Mouse (Mus musculus) megakaryocyte, embryonic 14.5 days (primary cell): ENCODE results near the gene Gm28729. TPM values are rescaled to one million over a fixed set of nuclear protein-coding genes. Genes with fewer than 3 reads are reported as not detected.
"Not testable (repeated sequence)": the region's sequence is repeated elsewhere in the genome, so short reads cannot be mapped to it uniquely, and the experiment has no call there.

Source experiments
- H3K27me3 ChIP-seq: replicated peaks from 2 replicates; pipeline ENCODE3; 2012; ENCODE audit warnings: inconsistent platforms
- H3K36me3 ChIP-seq: replicated peaks from 2 replicates; pipeline ENCODE3; 2012; ENCODE audit warnings: low read length, inconsistent platforms, mixed read lengths
- H3K4me1 ChIP-seq: 2 replicates; pipeline ENCODE4 v1.6.1; 2012; ENCODE audit warnings: inconsistent platforms
- H3K4me3 ChIP-seq: replicated peaks from 2 replicates; pipeline ENCODE3; 2012; ENCODE audit warnings: moderate library complexity, mild to moderate bottlenecking, inconsistent platforms
- H3K9me3 ChIP-seq: 2 replicates; pipeline ENCODE4 v1.6.1; 2012; ENCODE audit warnings: inconsistent platforms
- FLI1 ChIP-seq: IDR thresholded peaks from 2 replicates; pipeline ENCODE4 v1.6.1; 2012; ENCODE audit warnings: low read length, inconsistent platforms, mixed read lengths
- GATA1 ChIP-seq: IDR thresholded peaks from 3 replicates; pipeline ENCODE4 v1.6.1; 2012; ENCODE audit warnings: mixed read lengths, low read length, inconsistent platforms, borderline replicate concordance
- polyA plus RNA-seq: library from polyadenylated mRNA; stranded (reverse); fragments of >175 nt; gene quantifications from 2 replicates; pipeline ENCODE4 v1.2.3, GENCODE M21; 2012; ENCODE audit warnings: low replicate concordance; ENCODE audit not compliant: insufficient read depth

Gm28729 gene
- polyA plus RNA-seq, 1 experiment, result not detected

DNA sequence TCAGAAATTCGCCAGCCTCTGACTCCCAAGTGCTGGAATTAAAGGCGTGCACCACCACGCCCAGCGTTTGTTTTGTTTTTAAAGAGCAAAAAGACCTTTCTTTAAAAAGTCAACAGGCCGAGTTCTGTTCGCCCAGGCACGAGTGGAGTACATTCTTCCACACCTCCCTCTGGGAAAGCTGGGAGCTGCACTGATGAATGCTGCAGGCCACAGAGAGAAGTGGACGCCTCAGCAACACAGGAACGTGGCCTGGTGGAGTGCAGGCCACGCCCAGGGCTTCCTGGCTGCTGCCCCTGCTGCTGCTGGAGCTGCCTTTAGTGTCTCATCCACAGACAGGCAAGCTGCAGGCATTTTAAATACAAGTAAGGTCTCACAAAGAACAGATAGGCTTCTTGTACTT lies 13.9 kb upstream of the Gm28729 start:
- no peak for TF ChIP-seq FLI1
- TF ChIP-seq GATA1, result no peak
- H3K36me3 ChIP-seq, result peaks cover 40% of the 10 kb centered on the region

DNA sequence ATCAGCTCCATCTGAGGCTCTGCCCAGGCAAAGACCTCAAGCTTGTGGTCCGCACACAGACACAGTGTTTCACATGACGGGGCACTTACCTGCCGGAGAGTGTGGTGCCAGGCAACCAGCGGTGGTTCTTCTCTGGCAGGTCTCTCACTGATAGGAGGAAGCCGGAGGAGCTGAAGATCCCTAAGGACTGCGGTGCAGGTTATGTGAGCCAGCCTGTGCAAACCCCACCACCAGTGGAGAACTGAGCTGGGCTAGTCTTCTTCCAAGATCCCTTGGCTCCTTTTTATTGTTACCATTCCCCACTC lies 12.5 kb upstream of the Gm28729 start:
- Histone ChIP-seq H3K4me1 (peaks cover 28% of the 10 kb centered on the region), H3K4me3 (no peak overlapping the region), H3K27me3 (no peaks in the 10 kb centered on the region), H3K36me3 (peaks cover 29% of the 10 kb centered on the region), H3K9me3 (no peaks in the 10 kb centered on the region)
- TF ChIP-seq GATA1, result no peak
- no peak for TF ChIP-seq FLI1

More for the DNA sequence above, 13.9 kb upstream of the Gm28729 start:
- H3K27me3 ChIP-seq, result no peaks in the 10 kb centered on the region
- no peaks in the 10 kb centered on the region for H3K9me3 ChIP-seq
- H3K4me3 ChIP-seq, result peak overlapping the region; percentile 12
- H3K4me1 ChIP-seq, result peaks cover 33% of the 10 kb centered on the region

DNA sequence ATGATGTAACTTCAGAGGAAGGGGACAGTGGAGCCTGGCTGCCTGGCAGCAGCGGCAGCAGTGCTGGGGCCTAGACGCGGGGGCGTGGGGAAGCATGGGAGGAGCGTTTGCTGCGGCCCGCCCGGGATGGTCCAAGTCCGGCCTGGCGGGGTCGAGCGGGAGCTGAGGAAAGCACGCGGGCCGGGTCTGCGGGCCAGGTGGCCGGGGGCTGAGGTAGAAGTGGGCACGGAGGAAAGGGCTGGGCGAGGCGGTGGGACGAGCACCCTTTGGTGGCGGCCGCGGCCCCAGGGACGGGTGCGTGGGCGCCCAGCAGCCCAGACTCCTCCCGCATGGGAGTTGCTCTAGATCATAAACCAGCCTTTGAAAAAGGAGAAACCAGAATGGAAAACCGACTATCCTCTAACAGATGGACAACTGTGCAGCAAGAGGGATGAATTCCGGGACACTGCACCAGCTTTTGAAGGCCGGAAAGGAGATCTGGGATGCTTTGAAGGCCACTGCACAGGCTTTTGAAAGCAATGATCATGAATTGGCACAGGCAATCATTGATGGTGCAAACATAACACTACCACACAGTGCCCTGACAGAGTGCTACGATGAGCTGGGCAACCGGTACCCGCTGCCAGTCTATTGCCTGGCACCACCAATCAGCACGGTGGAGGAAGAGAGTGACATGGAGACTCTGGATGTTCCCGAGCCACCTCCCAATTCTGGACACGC lies 12.0 kb upstream of the Gm28729 start:
- Histone ChIP-seq H3K4me1 (peaks cover 28% of the 10 kb centered on the region), H3K27me3 (no peaks in the 10 kb centered on the region), H3K36me3 (peaks cover 24% of the 10 kb centered on the region), H3K4me3 (no peak overlapping the region), H3K9me3 (no peaks in the 10 kb centered on the region)
- TF ChIP-seq FLI1 (no peak), GATA1 (no peak)

DNA sequence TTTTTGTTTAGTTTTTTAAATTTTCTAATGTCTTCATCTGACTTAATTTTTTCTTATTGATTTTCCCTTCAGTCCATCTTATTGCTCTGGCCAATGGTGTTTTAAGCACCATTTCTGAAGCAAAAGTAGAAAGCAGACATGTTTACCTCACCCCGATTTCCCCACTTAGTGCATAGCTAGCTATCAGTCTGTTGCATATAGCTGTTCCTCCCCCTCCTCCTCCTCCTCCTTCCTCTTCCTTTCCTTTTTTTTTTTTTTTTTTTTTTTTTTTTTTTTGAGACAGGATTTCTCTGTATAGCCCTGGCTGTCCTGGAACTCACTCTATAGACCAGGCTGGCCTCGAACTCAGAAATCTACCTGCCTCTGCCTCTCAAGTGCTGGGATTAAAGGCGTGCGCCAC lies 11.0 kb upstream of the Gm28729 start:
- H3K4me3 ChIP-seq, H3K9me3 ChIP-seq, H3K27me3 ChIP-seq: not testable (repeated sequence)
- Histone ChIP-seq H3K4me1 (peaks cover 28% of the 10 kb centered on the region), H3K36me3 (peaks cover 14% of the 10 kb centered on the region)

DNA sequence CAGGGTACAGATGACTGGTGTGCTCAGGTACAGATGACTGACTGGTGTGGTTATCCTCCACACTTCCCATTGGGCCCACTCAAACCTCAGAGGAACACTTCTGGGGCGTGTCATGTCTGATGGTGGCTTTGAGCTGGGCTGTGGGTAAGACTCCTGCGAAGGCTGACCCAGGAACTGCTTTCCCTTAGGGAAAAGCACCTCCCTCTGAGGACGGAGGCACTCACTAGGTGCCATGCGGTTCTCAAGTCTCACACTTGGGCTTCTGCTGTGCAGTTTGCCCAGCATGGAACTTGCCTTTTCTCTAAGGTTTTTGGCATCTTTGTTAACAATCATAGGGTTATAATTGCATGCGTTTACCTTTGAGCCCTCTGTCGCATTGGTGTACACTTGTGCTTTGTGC lies 10.4 kb upstream of the Gm28729 start:
- no peak for TF ChIP-seq FLI1
- TF ChIP-seq GATA1, result no peak
- H3K4me1 ChIP-seq, result peaks cover 28% of the 10 kb centered on the region
- H3K9me3 ChIP-seq, result no peaks in the 10 kb centered on the region
- H3K4me3 ChIP-seq, result no peak overlapping the region
- H3K36me3 ChIP-seq, result peaks cover 12% of the 10 kb centered on the region
- no peaks in the 10 kb centered on the region for H3K27me3 ChIP-seq

DNA sequence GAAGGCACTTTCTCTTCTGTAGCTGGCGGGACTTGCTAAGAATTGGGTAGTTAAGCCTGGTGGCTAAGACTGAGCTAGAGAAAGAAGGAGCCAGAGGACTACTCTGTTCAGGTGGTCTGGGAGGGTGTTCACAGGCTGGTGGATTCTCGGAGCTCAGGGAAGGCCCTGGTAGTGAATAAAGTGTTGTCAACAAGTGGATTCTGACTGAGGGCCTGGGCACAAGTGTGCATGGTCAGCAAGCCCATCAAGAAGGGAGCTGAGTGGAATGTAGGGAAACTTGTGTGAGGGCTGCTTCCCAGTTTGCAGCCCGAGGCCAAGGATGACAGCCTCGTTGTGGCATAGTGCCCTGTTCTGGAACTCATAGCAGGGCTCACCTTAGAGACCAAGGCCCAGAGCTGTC lies 9.2 kb upstream of the Gm28729 start:
- TF ChIP-seq GATA1 (no peak), FLI1 (no peak)
- Histone ChIP-seq H3K9me3 (no peaks in the 10 kb centered on the region), H3K36me3 (peaks cover 10% of the 10 kb centered on the region), H3K4me1 (peaks cover 28% of the 10 kb centered on the region), H3K27me3 (no peaks in the 10 kb centered on the region), H3K4me3 (no peak overlapping the region)

DNA sequence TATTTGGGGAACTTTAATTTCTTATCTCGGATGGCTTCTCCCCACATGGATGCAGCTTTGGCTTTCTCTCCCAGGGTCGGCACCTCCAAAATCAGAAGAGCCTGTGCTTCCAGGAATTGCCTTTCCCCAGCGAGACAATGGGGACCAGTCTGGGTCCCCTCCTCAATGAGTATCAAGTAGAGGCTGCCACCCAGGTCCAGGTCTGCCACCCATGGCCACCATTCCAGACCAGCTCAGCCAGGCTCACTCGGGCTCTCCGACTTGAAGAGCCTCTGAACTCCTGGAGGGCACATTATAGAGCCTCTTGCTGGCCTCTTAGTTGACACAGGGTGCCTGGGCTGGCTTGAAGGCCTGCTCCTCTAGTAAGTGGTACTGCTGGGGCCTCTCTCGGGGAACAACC lies 8.4 kb upstream of the Gm28729 start:
- Histone ChIP-seq H3K36me3 (peaks cover 7% of the 10 kb centered on the region), H3K9me3 (no peaks in the 10 kb centered on the region), H3K27me3 (no peaks in the 10 kb centered on the region), H3K4me1 (peaks cover 22% of the 10 kb centered on the region), H3K4me3 (no peak overlapping the region)
- no peak for TF ChIP-seq FLI1
- TF ChIP-seq GATA1, result no peak

DNA sequence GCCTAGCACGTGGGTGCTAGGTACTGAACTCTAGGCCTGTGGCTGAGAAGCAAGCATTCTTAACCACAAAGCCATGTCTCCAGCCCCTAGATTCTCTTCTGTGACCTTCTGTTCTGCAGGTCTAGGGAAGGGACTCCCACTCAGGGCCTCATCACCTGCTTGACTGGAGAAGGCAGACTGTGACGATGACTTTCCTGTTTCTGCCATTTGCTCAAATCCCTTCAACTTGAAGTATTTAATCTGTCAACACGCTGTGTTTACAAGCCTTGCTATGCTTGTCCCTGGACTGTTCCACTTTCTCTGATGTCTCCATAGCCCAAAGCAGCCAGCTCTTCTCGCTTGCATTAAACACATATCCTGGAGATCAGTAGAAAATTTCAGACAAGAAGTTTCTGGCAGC lies 7.5 kb upstream of the Gm28729 start:
- no peaks in the 10 kb centered on the region for H3K9me3 ChIP-seq
- H3K4me1 ChIP-seq, result peaks cover 22% of the 10 kb centered on the region
- no peak for TF ChIP-seq FLI1
- TF ChIP-seq GATA1, result no peak
- peaks cover 4% of the 10 kb centered on the region for H3K36me3 ChIP-seq
- H3K27me3 ChIP-seq, result no peaks in the 10 kb centered on the region
- H3K4me3 ChIP-seq, result no peak overlapping the region

DNA sequence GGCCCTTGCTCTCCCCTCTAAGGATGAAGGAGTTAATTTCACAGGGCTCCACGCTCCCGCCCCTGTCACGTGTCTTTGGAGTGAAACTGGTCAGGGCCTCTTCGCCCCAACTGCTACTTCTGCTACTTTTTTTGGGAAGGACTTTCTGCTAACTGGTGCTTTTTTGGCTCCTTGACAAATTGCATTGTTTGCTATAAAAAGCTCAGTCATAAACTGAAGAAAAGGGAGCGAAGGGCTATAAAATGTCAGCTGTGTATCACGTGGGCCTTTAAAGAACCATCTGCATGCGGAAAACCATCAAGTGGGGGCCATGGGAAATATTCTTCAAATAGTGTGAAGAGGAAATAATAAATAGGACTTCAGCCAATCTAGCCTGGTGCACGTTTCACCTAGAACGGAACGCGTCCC lies 5.6 kb upstream of the Gm28729 start:
- Histone ChIP-seq H3K4me1 (peaks cover 15% of the 10 kb centered on the region), H3K27me3 (peaks cover 1% of the 10 kb centered on the region), H3K4me3 (no peak overlapping the region), H3K36me3 (no peaks in the 10 kb centered on the region), H3K9me3 (no peaks in the 10 kb centered on the region)
- TF ChIP-seq FLI1, result no peak
- TF ChIP-seq GATA1, result no peak

DNA sequence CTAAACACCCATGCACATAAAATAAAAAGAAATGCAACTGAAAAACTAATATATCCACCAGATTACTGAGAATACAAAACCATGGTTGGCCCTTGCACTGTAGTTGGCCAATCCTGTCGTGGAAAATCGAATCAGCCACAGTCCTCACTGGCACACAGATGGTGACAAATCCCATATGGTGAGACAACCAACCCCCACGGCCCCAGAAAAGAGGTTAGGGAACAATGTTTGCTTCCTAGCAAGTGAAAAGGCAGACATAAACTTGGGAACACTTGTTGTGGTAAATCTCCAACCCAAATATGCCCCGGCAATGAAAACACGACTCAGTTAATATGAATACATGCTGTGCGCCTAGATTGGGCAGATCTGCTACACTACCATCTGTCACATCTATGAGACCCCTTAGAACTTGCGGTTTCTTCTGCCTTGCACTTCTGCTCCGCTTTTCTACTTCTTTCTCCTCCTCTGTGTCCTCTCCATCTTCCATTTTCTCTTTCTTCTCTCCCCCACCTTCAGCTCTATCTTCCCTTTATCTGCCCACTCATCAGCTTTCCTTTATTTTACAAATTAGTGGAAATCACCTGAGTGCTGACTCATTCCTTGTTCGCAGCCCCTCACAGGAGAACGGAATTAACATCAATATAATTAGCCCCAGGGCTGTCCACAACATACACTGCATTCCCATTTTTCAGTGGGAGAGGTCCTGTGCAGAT lies 5.1 kb upstream of the Gm28729 start:
- Histone ChIP-seq H3K4me1 (peaks cover 12% of the 10 kb centered on the region), H3K9me3 (no peaks in the 10 kb centered on the region), H3K4me3 (no peak overlapping the region), H3K27me3 (peaks cover 6% of the 10 kb centered on the region), H3K36me3 (no peaks in the 10 kb centered on the region)
- TF ChIP-seq FLI1, result no peak
- no peak for TF ChIP-seq GATA1
